Mouse (Mus musculus): ENCODE results near the gene Lrrc61. TPM values are rescaled to one million over a fixed set of nuclear protein-coding genes. Genes with fewer than 3 reads are reported as not detected.

Gene Lrrc61
- polyA plus RNA-seq, 1 experiment from 2014 or later: 6.6 TPM

DNA sequence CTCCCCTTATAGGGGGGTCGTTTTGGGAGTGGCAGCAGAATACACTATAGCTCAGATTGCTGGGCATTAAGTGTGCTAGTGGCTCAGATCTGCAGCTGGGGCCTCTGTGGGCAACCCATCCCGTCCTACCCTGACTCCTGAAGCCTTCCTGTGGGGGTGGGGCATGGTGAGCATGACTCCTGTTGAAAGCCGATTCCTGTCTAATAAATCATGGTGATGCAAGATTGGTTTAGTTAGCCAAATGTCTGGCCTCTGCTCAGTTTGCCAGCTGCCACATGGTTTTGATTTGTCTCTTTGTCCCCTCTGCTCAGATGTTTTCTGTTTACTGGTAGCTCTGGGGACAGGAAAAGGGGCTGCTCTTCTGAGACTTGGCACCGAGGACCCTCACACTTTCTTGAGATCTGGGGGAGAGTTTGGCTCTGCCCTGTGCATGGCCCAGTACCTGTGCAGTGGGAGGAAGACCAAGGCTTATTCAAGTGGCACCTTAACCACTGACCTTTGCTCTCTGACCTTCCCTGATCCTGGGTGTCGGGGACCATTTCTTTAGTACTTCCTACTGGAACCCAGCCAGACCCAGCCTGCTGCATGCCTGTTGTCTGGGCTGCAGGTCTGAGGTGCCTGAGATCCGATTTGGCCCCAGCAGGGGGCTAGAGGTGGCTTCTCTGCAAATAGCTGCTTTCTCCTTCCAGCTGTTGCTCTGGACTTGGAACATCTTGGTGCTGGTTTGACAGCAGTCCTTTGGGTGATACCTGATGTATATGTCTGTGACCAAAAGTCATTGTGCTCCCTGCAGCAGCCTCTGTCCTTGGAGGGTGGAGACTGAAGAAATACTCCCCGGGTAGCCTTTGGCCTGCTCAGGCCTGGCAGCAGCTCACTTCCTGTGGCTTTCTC lies 12.8 kb upstream of the Lrrc61 start:
- no peak for ATAC-seq (replicated peaks; ENCODE audit: insufficient number of reproducible peaks, low FRiP score, low TSS enrichment)
- Histone ChIP-seq H3K4me2 (no peak overlapping the region), H3K4me3 (ENCODE audit: low read depth, low read length) (no peak overlapping the region), H3K9ac (ENCODE audit: low read depth, low read length) (no peak overlapping the region), H3K9me3 (replicated peaks; ENCODE audit: control insufficient read depth, low read length) (no peaks in the 10 kb centered on the region), H3K36me3 (ENCODE audit: control insufficient read depth, insufficient read depth, low read length) (no peaks in the 10 kb centered on the region), H3K27ac (ENCODE audit: low read depth, low read length) (no peak overlapping the region), H3K27me3 (ENCODE audit: control insufficient read depth, insufficient read depth, low read length) (no peaks in the 10 kb centered on the region), H3K4me1 (ENCODE audit: control insufficient read depth, insufficient read depth, low read length) (no peaks in the 10 kb centered on the region)
- WGBS (ENCODE audit: insufficient replicate concordance): 37% methylated on average over 7 of the region's 7 CpGs

DNA sequence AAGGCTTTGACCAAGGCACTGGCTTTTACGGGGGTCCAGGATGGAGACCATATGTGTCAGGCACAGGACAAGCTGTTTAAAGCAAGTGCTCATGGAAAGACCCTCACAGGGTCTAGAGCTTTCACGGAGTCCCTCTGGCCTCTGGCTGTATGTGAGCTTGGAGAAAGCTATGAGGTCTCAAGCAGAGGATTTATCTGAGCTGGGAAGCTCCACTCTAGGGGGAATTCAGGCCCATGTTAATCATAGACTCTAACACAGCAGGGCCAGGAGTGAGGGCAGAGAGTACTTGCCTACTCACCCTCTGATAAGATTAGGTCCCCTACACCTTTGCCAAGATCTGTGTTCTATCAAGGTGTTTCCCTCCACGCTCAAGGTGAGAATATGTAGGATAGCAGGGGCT lies 12.0 kb upstream of the Lrrc61 start:
- Histone ChIP-seq H3K4me2 (no peak overlapping the region), H3K4me3 (ENCODE audit: low read depth, low read length) (no peak overlapping the region), H3K9ac (ENCODE audit: low read depth, low read length) (no peak overlapping the region), H3K27me3 (ENCODE audit: control insufficient read depth, insufficient read depth, low read length) (no peaks in the 10 kb centered on the region), H3K9me3 (replicated peaks; ENCODE audit: control insufficient read depth, low read length) (no peaks in the 10 kb centered on the region), H3K27ac (ENCODE audit: low read depth, low read length) (no peak overlapping the region), H3K36me3 (ENCODE audit: control insufficient read depth, insufficient read depth, low read length) (no peaks in the 10 kb centered on the region), H3K4me1 (ENCODE audit: control insufficient read depth, insufficient read depth, low read length) (no peaks in the 10 kb centered on the region)
- no peak for ATAC-seq (replicated peaks; ENCODE audit: insufficient number of reproducible peaks, low FRiP score, low TSS enrichment)
- 81% methylated on average over 3 of the region's 3 CpGs for WGBS (ENCODE audit: insufficient replicate concordance)

DNA sequence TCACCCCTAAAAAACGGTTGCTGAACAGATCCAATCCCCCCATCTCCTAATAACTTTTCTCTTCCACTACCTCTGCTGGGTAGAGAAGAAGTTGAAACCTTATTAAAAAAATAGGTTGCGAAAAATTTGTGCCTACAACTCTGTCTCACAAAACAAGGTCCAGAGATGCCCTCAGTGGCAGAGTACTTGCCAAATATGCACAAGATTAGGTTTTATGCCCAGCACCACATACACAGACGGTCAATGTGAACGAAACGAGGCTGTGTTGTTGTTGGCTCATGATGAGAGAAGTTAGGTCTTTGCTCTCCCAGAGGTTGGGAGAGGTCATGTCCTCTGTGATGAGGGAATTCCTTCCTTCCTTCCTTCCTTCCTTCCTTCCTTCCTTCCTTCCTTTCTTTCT lies 9.3 kb upstream of the Lrrc61 start:
- 67% methylated on average over 5 of the region's 5 CpGs for WGBS (ENCODE audit: insufficient replicate concordance)
- ATAC-seq (replicated peaks; ENCODE audit: insufficient number of reproducible peaks, low FRiP score, low TSS enrichment): no peak
- H3K27me3 ChIP-seq (ENCODE audit: control insufficient read depth, insufficient read depth, low read length): no peaks in the 10 kb centered on the region

DNA sequence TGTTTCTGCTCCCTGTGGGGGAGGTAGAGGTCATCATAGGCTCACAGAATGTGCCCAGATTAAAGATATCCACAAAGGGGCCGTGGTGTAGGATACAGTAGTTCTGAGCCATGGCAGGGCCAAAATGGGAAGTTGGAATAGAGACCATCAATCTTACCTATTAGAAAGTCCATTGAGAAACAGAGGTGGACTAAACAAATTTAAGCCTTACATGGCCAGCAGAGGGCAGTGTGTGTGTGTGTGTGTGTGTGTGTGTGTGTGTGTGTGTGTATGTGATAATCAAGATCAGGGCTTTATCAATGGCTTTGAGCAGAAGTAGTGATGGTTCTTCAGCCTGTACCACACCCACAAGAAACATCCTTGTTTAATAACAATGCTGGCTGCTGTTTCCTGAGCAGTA lies 8.3 kb upstream of the Lrrc61 start:
- Histone ChIP-seq H3K27ac (ENCODE audit: low read depth, low read length) (no peak overlapping the region), H3K4me3 (ENCODE audit: low read depth, low read length) (no peak overlapping the region), H3K36me3 (ENCODE audit: control insufficient read depth, insufficient read depth, low read length) (no peaks in the 10 kb centered on the region), H3K4me2 (no peak overlapping the region), H3K4me1 (ENCODE audit: control insufficient read depth, insufficient read depth, low read length) (no peaks in the 10 kb centered on the region), H3K9me3 (replicated peaks; ENCODE audit: control insufficient read depth, low read length) (no peaks in the 10 kb centered on the region), H3K9ac (ENCODE audit: low read depth, low read length) (no peak overlapping the region), H3K27me3 (ENCODE audit: control insufficient read depth, insufficient read depth, low read length) (no peaks in the 10 kb centered on the region)
- 48% methylated on average over 1 of the region's 1 CpGs for WGBS (ENCODE audit: insufficient replicate concordance)
- no peak for ATAC-seq (replicated peaks; ENCODE audit: insufficient number of reproducible peaks, low FRiP score, low TSS enrichment)

More for the DNA sequence above, 9.3 kb upstream of the Lrrc61 start:
- Histone ChIP-seq H3K27ac (ENCODE audit: low read depth, low read length) (no peak overlapping the region), H3K4me2 (no peak overlapping the region), H3K9ac (ENCODE audit: low read depth, low read length) (no peak overlapping the region), H3K9me3 (replicated peaks; ENCODE audit: control insufficient read depth, low read length) (no peaks in the 10 kb centered on the region), H3K36me3 (ENCODE audit: control insufficient read depth, insufficient read depth, low read length) (no peaks in the 10 kb centered on the region), H3K4me3 (ENCODE audit: low read depth, low read length) (no peak overlapping the region), H3K4me1 (ENCODE audit: control insufficient read depth, insufficient read depth, low read length) (no peaks in the 10 kb centered on the region)

DNA sequence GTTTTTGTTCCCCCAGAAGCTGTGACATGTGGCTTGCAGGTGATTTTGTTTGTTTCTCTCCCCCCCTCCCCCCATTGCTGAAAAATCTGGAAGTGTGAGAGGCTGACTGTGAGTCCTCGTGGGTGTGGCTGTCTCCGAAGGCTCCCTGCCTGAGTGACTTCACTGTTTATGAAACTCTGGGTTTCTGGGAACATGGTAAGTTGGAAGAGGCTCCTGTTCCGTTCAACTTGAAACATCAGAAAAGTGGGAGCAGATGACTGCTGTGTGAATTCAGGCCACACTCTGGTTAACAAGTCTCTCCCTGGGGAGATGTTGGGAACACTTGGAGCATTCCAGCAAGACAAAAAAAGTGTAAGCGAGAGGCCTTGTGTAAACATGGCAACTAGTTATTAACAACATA lies 7.7 kb upstream of the Lrrc61 start:
- no peak overlapping the region for H3K27ac ChIP-seq (ENCODE audit: low read depth, low read length)
- 53% methylated on average over 4 of the region's 4 CpGs for WGBS (ENCODE audit: insufficient replicate concordance)

DNA sequence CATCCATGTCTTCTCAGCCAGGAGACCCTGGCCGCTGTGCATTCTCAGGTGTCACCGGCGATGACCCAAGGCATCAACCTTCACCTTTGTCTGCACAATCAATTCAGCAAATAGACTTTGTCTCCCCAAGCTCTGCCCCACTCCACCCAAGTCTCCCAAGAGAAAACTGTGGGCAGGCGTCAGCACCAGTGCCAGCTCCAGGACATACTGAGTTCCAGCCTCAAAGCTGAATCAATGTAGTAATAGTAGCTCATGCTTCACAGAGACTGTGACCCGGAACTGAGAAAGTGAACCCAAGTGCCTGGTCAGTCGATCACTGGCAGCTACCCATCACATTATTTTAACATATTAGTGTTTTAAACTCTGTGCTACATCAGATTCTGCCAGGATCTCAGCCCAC lies 6.3 kb upstream of the Lrrc61 start:
- Histone ChIP-seq H3K27me3 (ENCODE audit: control insufficient read depth, insufficient read depth, low read length) (no peaks in the 10 kb centered on the region), H3K9me3 (replicated peaks; ENCODE audit: control insufficient read depth, low read length) (no peaks in the 10 kb centered on the region), H3K4me3 (ENCODE audit: low read depth, low read length) (no peak overlapping the region), H3K36me3 (ENCODE audit: control insufficient read depth, insufficient read depth, low read length) (no peaks in the 10 kb centered on the region), H3K27ac (ENCODE audit: low read depth, low read length) (no peak overlapping the region), H3K4me1 (ENCODE audit: control insufficient read depth, insufficient read depth, low read length) (no peaks in the 10 kb centered on the region), H3K9ac (ENCODE audit: low read depth, low read length) (no peak overlapping the region), H3K4me2 (no peak overlapping the region)
- WGBS (ENCODE audit: insufficient replicate concordance): 75% methylated on average over 6 of the region's 6 CpGs
- ATAC-seq (replicated peaks; ENCODE audit: insufficient number of reproducible peaks, low FRiP score, low TSS enrichment): no peak

More for the DNA sequence above, 7.7 kb upstream of the Lrrc61 start:
- Histone ChIP-seq H3K4me3 (ENCODE audit: low read depth, low read length) (no peak overlapping the region), H3K9ac (ENCODE audit: low read depth, low read length) (no peak overlapping the region), H3K4me1 (ENCODE audit: control insufficient read depth, insufficient read depth, low read length) (no peaks in the 10 kb centered on the region), H3K27me3 (ENCODE audit: control insufficient read depth, insufficient read depth, low read length) (no peaks in the 10 kb centered on the region), H3K9me3 (replicated peaks; ENCODE audit: control insufficient read depth, low read length) (no peaks in the 10 kb centered on the region), H3K36me3 (ENCODE audit: control insufficient read depth, insufficient read depth, low read length) (no peaks in the 10 kb centered on the region), H3K4me2 (no peak overlapping the region)
- no peak for ATAC-seq (replicated peaks; ENCODE audit: insufficient number of reproducible peaks, low FRiP score, low TSS enrichment)

DNA sequence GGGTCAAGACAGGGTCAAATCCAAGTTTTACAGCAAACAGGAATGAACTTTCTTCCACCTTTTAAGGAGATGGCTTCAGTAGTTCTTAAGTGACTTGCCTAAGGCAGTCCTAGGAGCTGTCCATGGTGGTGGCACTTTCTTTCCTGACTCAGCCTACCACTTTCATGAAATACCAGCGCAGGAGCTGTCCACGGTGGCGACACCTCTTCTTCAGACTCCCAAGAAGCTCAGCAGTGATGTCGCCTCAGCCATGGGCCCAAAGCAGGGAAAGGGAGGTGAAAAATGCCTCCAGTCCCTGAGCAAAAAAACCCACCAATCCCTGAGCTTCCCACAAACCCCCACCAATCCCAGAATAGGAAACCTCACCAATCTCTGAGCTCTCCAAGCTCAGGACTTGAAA lies 1.7 kb upstream of the Lrrc61 start:
- H3K27me3 ChIP-seq (ENCODE audit: control insufficient read depth, insufficient read depth, low read length): no peaks in the 10 kb centered on the region
- H3K27ac ChIP-seq (ENCODE audit: low read depth, low read length): no peak overlapping the region
- H3K9me3 ChIP-seq (replicated peaks; ENCODE audit: control insufficient read depth, low read length): no peaks in the 10 kb centered on the region
- 45% methylated on average over 4 of the region's 4 CpGs for WGBS (ENCODE audit: insufficient replicate concordance)
- H3K4me1 ChIP-seq (ENCODE audit: control insufficient read depth, insufficient read depth, low read length): peaks cover 11% of the 10 kb centered on the region; the same call in 1 of the 2 replicates
- H3K4me3 ChIP-seq (ENCODE audit: low read depth, low read length): no peak overlapping the region
- no peak overlapping the region for H3K4me2 ChIP-seq
- H3K9ac ChIP-seq (ENCODE audit: low read depth, low read length): no peak overlapping the region
- H3K36me3 ChIP-seq (ENCODE audit: control insufficient read depth, insufficient read depth, low read length): no peaks in the 10 kb centered on the region; the same call in 1 of the 2 replicates
- no peak for ATAC-seq (replicated peaks; ENCODE audit: insufficient number of reproducible peaks, low FRiP score, low TSS enrichment)

DNA sequence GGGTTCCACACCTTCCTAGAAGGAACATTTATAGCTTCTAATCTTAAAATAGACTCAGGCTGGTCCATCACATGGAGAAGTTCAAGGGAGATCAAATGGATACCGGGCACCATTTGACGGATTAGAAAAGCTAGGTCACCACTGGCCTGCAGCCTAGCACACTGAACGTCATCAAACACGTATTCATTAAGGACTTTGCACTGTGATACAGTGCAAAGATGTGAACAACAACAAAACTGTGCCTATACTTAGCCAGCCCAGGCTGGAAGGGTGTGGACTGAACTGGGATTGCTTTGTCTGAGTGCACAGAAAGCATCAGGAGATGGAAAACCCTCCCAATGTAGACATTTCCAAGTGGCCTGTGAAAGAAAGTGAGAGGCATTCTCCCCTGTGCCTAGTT lies 777 bp upstream of the Lrrc61 start:
- peak overlapping the region; percentile 83 for H3K9ac ChIP-seq (ENCODE audit: low read depth, low read length)
- no peaks in the 10 kb centered on the region; the same call in 1 of the 2 replicates for H3K36me3 ChIP-seq (ENCODE audit: control insufficient read depth, insufficient read depth, low read length)
- H3K27ac ChIP-seq (ENCODE audit: low read depth, low read length): peak overlapping the region; percentile 88
- H3K4me3 ChIP-seq (ENCODE audit: low read depth, low read length): peak overlapping the region; percentile 63
- H3K27me3 ChIP-seq (ENCODE audit: control insufficient read depth, insufficient read depth, low read length): no peaks in the 10 kb centered on the region
- WGBS (ENCODE audit: insufficient replicate concordance): 77% methylated on average over 4 of the region's 4 CpGs
- peaks cover 11% of the 10 kb centered on the region; the same call in 1 of the 2 replicates for H3K4me1 ChIP-seq (ENCODE audit: control insufficient read depth, insufficient read depth, low read length)
- H3K4me2 ChIP-seq: peak overlapping the region; percentile 68
- peak; percentile 32; the same call in 1 of the 2 replicates for ATAC-seq (replicated peaks; ENCODE audit: insufficient number of reproducible peaks, low FRiP score, low TSS enrichment)
- H3K9me3 ChIP-seq (replicated peaks; ENCODE audit: control insufficient read depth, low read length): no peaks in the 10 kb centered on the region
